11 mouse cellular contexts compared by ENCODE assay signal in the genomic region with DNA sequence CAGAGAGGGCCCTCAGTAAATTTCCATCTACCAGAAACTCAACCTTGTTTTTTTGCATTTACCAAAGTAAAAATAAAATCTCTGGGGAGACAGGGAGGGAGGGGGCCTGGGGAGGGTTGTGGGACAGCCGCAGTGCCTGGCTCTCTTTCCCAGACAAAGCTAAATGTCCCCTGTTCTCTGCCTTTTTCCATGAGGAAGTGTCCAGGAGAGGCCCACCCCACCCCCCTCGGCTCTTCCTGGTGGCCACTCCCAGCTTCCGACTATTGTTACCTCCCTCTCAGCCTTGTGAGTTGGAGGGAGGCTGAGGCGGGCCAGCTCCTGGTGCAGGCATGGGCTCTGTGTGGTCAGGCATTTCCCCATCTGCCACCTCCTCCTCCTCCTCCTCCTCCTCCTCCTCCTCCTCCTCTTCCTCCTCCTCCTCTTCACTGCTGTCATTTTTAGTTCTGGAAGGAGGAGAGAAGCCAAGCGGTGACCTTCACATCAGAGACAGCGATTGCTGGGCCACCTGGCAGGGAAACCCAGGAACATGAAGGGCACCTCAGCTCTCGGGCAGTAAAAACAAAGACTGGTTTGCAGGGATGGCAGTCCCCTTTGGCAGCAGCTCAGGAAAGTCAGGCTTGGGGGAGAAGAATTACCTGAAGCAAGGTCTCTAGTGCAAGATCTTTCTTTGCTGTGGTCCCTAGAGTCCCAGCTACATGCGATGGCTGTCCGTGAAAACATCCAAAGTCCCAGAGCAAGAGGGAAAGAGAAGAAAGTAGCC.
A peak's percentile ranks its signal among the peaks of the same experiment; 100 is the strongest.
DNase-seq lines count a peak whose midpoint lies in the region; ATAC-seq lines count a peak whose summit lies in the region.
"Had no signal": no experiment of that assay in that cellular context is flagged by ENCODE, and none has a peak within 500 bp of the region (broad histone marks: within the 10 kb centered on the region; RNA-seq: fewer than 3 reads in every experiment).

No protein-coding gene starts in this region.

- ATAC-seq in limb, embryonic 13.5 days (ENCODE audit: low FRiP score, low read depth), result no peak

- no peak overlapping the region; the same call in 1 of the 2 replicates for H3K4me2 ChIP-seq in limb, embryonic 13.5 days (replicated peaks)

- H3K4me3 ChIP-seq in limb, embryonic 13.5 days, result no peak overlapping the region

- intact Hi-C loops in heart, postnatal 36 days (cut with DNase I), result loop anchor here (1.0 kb wide), 1 partner anchor 17 kb away; no protein-coding TSS in a partner anchor

- 0 out of 2 replicates have a peak overlapping the region, but pooled peaks have one; percentile 13 for H3K9ac ChIP-seq in limb, embryonic 13.5 days
- H3K9ac ChIP-seq: liver, embryonic 14.5 days had no signal

- no peaks in the 10 kb centered on the region for H3K36me3 ChIP-seq in limb, embryonic 13.5 days

- WGBS in limb, embryonic 13.5 days, result 86% methylated on average over 9 of the region's 9 CpGs

- H3K4me1 ChIP-seq in limb, embryonic 13.5 days, result peaks cover 91% of the 10 kb centered on the region

- DNase-seq in ovary, postnatal 36 days (ENCODE audit: low spot score), result peak; percentile 38
- DNase-seq in ovary, postnatal 10 days (ENCODE audit: low spot score), result no peak
- peak; percentile 58 to 63 for DNase-seq in heart, postnatal 36 days
- DNase-seq in yolk sac, embryonic 10.5 days (ENCODE audit: low spot score), result peak; percentile 34
- DNase-seq in spleen, adult 12 weeks (ENCODE audit: low spot score), result no peak
- no peak for DNase-seq in cerebellum, postnatal 14 days
- no peak for DNase-seq in thymus, postnatal 25 days
- DNase-seq: cerebellum, adult 18-20 months had no signal

- no peaks in the 10 kb centered on the region for H3K9me3 ChIP-seq in limb, embryonic 13.5 days
- H3K9me3 ChIP-seq: G1E had no signal

- no peak overlapping the region for H3K27ac ChIP-seq in limb, embryonic 13.5 days
- H3K27ac ChIP-seq: liver, embryonic 14.5 days had no signal

- no peaks in the 10 kb centered on the region for H3K27me3 ChIP-seq in limb, embryonic 13.5 days

Comparison
In these comparisons a context has a peak if more than half of its experiments do, and no peak if none do; other contexts are left out.
1. DNase-seq: peak in ovary, postnatal 36 days (single experiment), heart, postnatal 36 days (2 of 2) and yolk sac, embryonic 10.5 days (single experiment); none in ovary, postnatal 10 days (single experiment), spleen, adult 12 weeks (single experiment), cerebellum, postnatal 14 days (0 of 2) and thymus, postnatal 25 days (single experiment).